Mouse (Mus musculus) heart, adult 2 months (tissue): ENCODE data around the gene Crispld2.

Source experiments
- CTCF ChIP-seq: fragments of 200-600 bp; IDR thresholded peaks from 2 replicates; pipeline ENCODE4 v1.8.1; 2022; ENCODE audit warnings: antibody characterized with exemption, mild to moderate bottlenecking, moderate library complexity
- POLR2A ChIP-seq: fragments of 200-500 bp; IDR thresholded peaks from 2 replicates; pipeline ENCODE4 v1.6.1; 2011; ENCODE audit warnings: mild to moderate bottlenecking, low read depth, low read length, control low read depth; ENCODE audit not compliant: insufficient read depth

DNA sequence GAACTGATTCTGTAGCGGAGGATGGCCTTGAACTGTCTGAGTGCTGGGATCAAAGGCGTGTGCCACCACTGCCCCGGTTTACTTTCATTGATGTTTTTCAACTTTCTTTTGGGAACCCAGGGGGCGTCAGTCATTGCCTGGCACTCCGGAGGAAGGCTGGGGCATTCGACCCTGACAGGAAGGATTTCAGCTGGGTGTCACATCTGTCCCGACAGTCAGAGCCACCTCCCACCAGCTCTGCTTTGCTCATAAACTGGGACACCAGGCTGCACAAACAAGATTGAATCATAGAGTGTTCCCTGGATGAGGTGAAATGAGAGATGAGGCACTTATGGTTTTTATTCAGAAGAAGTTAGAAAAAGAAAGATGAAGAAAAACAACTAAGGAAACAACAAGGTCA lies 40.0 kb upstream of the Crispld2 start:
- no peak for TF ChIP-seq POLR2A
- TF ChIP-seq CTCF = no peak
